Mouse (Mus musculus) neural tube, embryonic 14.5 days (tissue): ENCODE measurements around the gene Vmn2r14. TPM values are rescaled to one million over a fixed set of nuclear protein-coding genes. Genes with fewer than 3 reads are reported as not detected.
"Not testable (repeated sequence)": the region's sequence is repeated elsewhere in the genome, so short reads cannot be mapped to it uniquely, and the experiment has no call there.

Source experiments
- ATAC-seq: fragments of 200-750 bp; cut with Nextera tagmentation; 2 replicates; pipeline ENCODE4 v1.8.0; 2017; ENCODE audit warnings: low read depth, mild to moderate bottlenecking, moderate TSS enrichment, moderate library complexity
- H3K27ac ChIP-seq: fragments of 300-500 bp; sonication (generic); 2 replicates; pipeline ENCODE4 v1.5.1; 2014; ENCODE audit warnings: low read depth, mild to moderate bottlenecking, control low read depth, low read length, moderate library complexity, mixed read lengths
- H3K27me3 ChIP-seq: fragments of 300-500 bp; sonication (generic); 2 replicates; pipeline ENCODE4 v1.6.1; 2014; ENCODE audit warnings: low read length; ENCODE audit not compliant: control insufficient read depth, insufficient read depth
- H3K36me3 ChIP-seq: fragments of 300-500 bp; sonication (generic); 2 replicates; pipeline ENCODE4 v1.6.1; 2014; ENCODE audit warnings: low read length, mixed read lengths; ENCODE audit not compliant: control insufficient read depth, insufficient read depth
- H3K4me1 ChIP-seq: fragments of 300-500 bp; sonication (generic); 2 replicates; pipeline ENCODE4 v1.6.1; 2014; ENCODE audit warnings: low read length; ENCODE audit not compliant: control insufficient read depth, insufficient read depth
- H3K4me2 ChIP-seq: fragments of 300-500 bp; sonication (generic); 2 replicates; pipeline ENCODE4 v1.6.1; 2014; ENCODE audit warnings: mild to moderate bottlenecking, low read depth, low read length, control low read depth
- H3K4me3 ChIP-seq: fragments of 300-500 bp; sonication (generic); 2 replicates; pipeline ENCODE4 v1.5.1; 2014; ENCODE audit warnings: low read depth, low read length, control low read depth, mixed read lengths
- H3K9ac ChIP-seq: fragments of 300-500 bp; sonication (generic); replicated peaks from 2 replicates; pipeline ENCODE4 v1.6.1; 2014; ENCODE audit warnings: low read depth, mild to moderate bottlenecking, control low read depth, low read length, mixed read lengths
- H3K9me3 ChIP-seq: fragments of 300-500 bp; sonication (generic); 2 replicates; pipeline ENCODE4 v1.6.1; 2016; ENCODE audit warnings: low read length; ENCODE audit not compliant: control insufficient read depth
- WGBS: fragments of 180-500 bp; shearing (Covaris S2); extraction: QIAGEN DNeasy Blood & Tissue Kit; methylation state at CpG from one replicate; pipeline ENCODE4 v1.1.7; 2014; 5-methylcytosine and 5-hydroxymethylcytosine counted together
- polyA plus RNA-seq: library from polyadenylated mRNA; unstranded; fragments of >200 nt; fragmentation: Nextera tagmentation; extraction: Ambion mirVana; gene quantifications from 2 replicates; pipeline ENCODE4 v1.2.1, GENCODE M21; 2014

The Vmn2r14 gene
- polyA plus RNA-seq = not detected in 2 replicates

- no peaks in the 10 kb centered on the region for H3K4me1 ChIP-seq
- no peak within 1 kb of the TSS for H3K27ac ChIP-seq
- H3K36me3 ChIP-seq = no peaks in the 10 kb centered on the region
- H3K9me3 ChIP-seq = no peaks in the 10 kb centered on the region
- no peak within 1 kb of the TSS for H3K4me2 ChIP-seq
- no peaks in the 10 kb centered on the region for H3K27me3 ChIP-seq
- H3K4me3 ChIP-seq = no peak within 1 kb of the TSS
- ATAC-seq = no peak
- no peak within 1 kb of the TSS for H3K9ac ChIP-seq
- WGBS = 80% methylated on average over 3 of the region's 3 CpGs
These were observed at the start of gene Vmn2r14 for GRCm38 (mm10) chr5:109224608-109225007. TSS of gene Vmn2r14 (minus strand) at chr5:109224708.

DNA sequence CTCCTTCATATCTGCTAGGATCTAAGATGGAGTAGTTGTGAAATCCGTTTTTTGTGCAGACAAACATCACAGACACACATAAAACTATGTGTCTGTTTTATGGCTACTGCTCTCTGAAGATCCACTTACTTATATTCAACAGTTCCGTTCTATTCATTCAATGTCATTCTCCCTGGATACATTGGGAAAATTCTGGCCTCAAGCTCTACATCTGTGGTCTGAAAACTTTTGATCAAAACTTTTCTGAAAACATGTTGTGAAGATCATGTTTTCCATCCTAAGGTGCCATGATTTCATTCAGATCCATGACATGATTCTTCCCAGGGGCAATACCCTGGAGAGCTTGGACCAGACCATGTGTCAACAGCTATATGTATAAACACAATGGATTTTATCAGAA is 32.4 kb downstream of the Vmn2r14 start, which contains the start of gene Vmn2r13:
Gene Vmn2r13, minus strand, starts transcription at position 101 of the 400 bp plus-strand sequence.
- not testable (repeated sequence) for H3K9me3 ChIP-seq, H3K9ac ChIP-seq, H3K4me2 ChIP-seq, H3K27me3 ChIP-seq, H3K4me3 ChIP-seq, H3K4me1 ChIP-seq, H3K27ac ChIP-seq, H3K36me3 ChIP-seq, ATAC-seq
- WGBS = 59% methylated on average over 2 of the region's 2 CpGs

GRCm38 (mm10) chr5:109166851-109167250 is 57.7 kb downstream of the Vmn2r14 start:
- not testable (repeated sequence) for H3K4me1 ChIP-seq, H3K36me3 ChIP-seq, H3K9ac ChIP-seq, H3K27me3 ChIP-seq, H3K4me3 ChIP-seq, H3K27ac ChIP-seq, ATAC-seq, H3K9me3 ChIP-seq, H3K4me2 ChIP-seq
- WGBS = 87% methylated on average over 4 of the region's 4 CpGs

Other genes starting within 250 kb of the Vmn2r14 start
- gene Vmn2r10, start 218.2 kb downstream of the Vmn2r14 start, polyA plus RNA-seq = not detected in 2 replicates
- not detected in 2 replicates for gene Vmn2r11, start 165.1 kb downstream of the Vmn2r14 start, polyA plus RNA-seq
- gene Vmn2r12, start 126.8 kb downstream of the Vmn2r14 start, polyA plus RNA-seq = not detected in 2 replicates
- not detected in 2 replicates for gene Vmn2r13, start 32.5 kb downstream of the Vmn2r14 start, polyA plus RNA-seq
- gene Vmn2r15, start 72.9 kb upstream of the Vmn2r14 start, polyA plus RNA-seq = not detected in 2 replicates
- not detected in 2 replicates for gene Vmn2r16, start 105.5 kb upstream of the Vmn2r14 start, polyA plus RNA-seq
- not detected in 2 replicates for gene Vmn2r17, start 195.0 kb upstream of the Vmn2r14 start, polyA plus RNA-seq